Mouse (Mus musculus) lung, adult 2 months (tissue): ENCODE measurements around the gene Rpgrip1l. TPM values are rescaled to one million over a fixed set of nuclear protein-coding genes. Genes with fewer than 3 reads are reported as not detected.

ENCODE experiments used
- DNase-seq: peaks from one replicate; pipeline ENCODE4 v3.0.0; 2022
- H3K4me1 ChIP-seq: fragments of 200-500 bp; 2 replicates; pipeline ENCODE4 v1.6.1; 2011; ENCODE audit warnings: low read length; ENCODE audit not compliant: control insufficient read depth, insufficient read depth
- H3K4me3 ChIP-seq: fragments of 200-500 bp; replicated peaks from 2 replicates; pipeline ENCODE3; 2011; ENCODE audit warnings: low read depth, mild to moderate bottlenecking, control low read depth, low read length; ENCODE audit errors: extremely low read depth
- CTCF ChIP-seq: fragments of 200-500 bp; IDR thresholded peaks from 2 replicates; pipeline ENCODE4 v1.5.1; 2011; ENCODE audit warnings: mild to moderate bottlenecking, low read length, control low read depth; ENCODE audit not compliant: insufficient read depth
- POLR2A ChIP-seq: fragments of 200-500 bp; IDR thresholded peaks from 2 replicates; pipeline ENCODE4 v1.6.1; 2011; ENCODE audit warnings: low read depth, mild to moderate bottlenecking, control low read depth, low read length, borderline replicate concordance; ENCODE audit errors: extremely low read depth
- WGBS: fragments of 180-500 bp; shearing (Covaris S2); methylation state at CpG from one replicate; pipeline ENCODE4 v1.1.7; 2018; 5-methylcytosine and 5-hydroxymethylcytosine counted together
- polyA plus RNA-seq: library from polyadenylated mRNA; depleted of rRNA; stranded (reverse); fragments of >200 nt; gene quantifications from 2 replicates; pipeline ENCODE4 v1.2.3, GENCODE M21; 2012; rRNA removed

The Rpgrip1l gene
- polyA plus RNA-seq, 1 experiment: 3.6 TPM

GRCm38 (mm10) chr8:91194081-91194480, 119.0 kb downstream of the Rpgrip1l start:
- Histone ChIP-seq H3K4me3 (no peak overlapping the region), H3K4me1 (no peaks in the 10 kb centered on the region)
- DNase-seq: no peak
- TF ChIP-seq CTCF: no peak
- no peak for TF ChIP-seq POLR2A
- 81% methylated on average over 2 of the region's 2 CpGs for WGBS

- no peak for TF ChIP-seq POLR2A
- TF ChIP-seq CTCF: no peak
- 82% methylated on average over 5 of the region's 5 CpGs for WGBS
- no peak overlapping the region for H3K4me3 ChIP-seq
- DNase-seq: no peak
- H3K4me1 ChIP-seq: no peaks in the 10 kb centered on the region
Measured at GRCm38 (mm10) chr8:91192941-91193340, 120.1 kb downstream of the Rpgrip1l start.

- TF ChIP-seq CTCF (peak; percentile 81), POLR2A (no peak)
- 4% methylated on average over 17 of the region's 17 CpGs for WGBS
- H3K4me1 ChIP-seq: no peaks in the 10 kb centered on the region
- peak; percentile 38 for DNase-seq
- H3K4me3 ChIP-seq: no peak overlapping the region
Measured at GRCm38 (mm10) chr8:91190816-91191340, 122.2 kb downstream of the Rpgrip1l start.

DNA sequence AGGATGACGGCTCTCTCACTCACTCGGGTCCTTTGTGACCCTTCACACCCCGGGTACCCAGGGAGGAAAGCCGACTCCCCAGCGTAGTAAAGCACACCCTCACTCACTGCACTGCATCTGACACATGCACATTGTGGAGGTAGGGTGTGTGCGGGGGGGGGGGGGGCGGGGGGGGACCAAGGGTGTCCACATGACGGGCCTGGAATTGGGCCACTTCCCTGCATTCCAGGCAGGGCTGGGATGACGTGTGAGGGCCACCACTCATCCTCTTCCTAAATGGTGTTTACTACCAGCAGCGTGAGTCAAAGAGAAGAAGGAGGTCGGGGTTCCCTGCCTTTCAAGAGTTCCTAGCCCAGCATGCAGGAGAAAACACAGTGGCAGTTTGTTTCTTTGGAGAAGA, 124.9 kb downstream of the Rpgrip1l start:
- no peak overlapping the region for H3K4me3 ChIP-seq
- TF ChIP-seq CTCF: no peak
- TF ChIP-seq POLR2A: no peak
- WGBS: 44% methylated on average over 11 of the region's 11 CpGs
- no peaks in the 10 kb centered on the region for H3K4me1 ChIP-seq
- no peak for DNase-seq

DNA sequence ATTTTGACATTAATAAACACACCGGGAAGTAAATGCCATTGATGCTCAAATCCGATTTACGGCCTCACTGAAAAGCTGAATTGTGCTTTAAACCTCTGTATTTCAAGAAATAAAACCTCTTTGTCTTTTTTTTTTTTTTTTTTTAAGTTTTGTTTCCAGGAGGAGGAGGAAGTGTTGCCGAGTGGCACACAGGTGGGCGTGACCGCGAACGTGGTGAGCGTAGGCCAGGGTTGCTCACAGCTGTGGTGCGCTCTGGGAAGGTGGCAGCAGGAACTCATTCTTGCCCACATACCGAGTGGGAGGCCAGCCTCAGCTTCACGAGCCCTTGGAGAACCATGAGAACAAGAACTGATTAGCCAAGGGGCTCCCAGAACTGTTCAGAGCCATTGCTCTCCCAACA, 126.7 kb downstream of the Rpgrip1l start:
- H3K4me1 ChIP-seq: no peaks in the 10 kb centered on the region
- H3K4me3 ChIP-seq: no peak overlapping the region
- TF ChIP-seq CTCF (no peak), POLR2A (no peak)
- DNase-seq: no peak
- WGBS: 70% methylated on average over 12 of the region's 12 CpGs

DNA sequence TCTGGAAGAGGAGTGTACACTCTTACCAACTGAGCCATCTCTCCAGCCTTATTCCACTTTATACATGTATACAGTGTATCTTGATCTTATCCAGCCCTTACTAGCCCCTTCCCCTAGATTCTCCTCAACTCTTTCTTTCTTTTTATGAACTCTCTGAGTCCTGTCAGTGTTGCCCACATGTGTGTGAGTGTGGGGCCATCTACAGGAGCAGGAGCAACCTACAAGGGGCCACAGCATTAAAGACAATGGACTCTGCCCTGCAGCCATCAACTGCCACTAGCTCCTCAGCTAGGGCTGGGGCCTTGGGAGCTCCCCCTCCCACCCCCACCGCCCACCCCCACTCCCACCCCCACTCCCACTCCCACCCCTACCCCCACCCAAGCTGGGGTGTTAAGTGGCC, 135.4 kb downstream of the Rpgrip1l start:
- TF ChIP-seq POLR2A (no peak), CTCF (no peak)
- no peak overlapping the region for H3K4me3 ChIP-seq
- H3K4me1 ChIP-seq: no peaks in the 10 kb centered on the region
- WGBS: 33% methylated on average over 1 of the region's 1 CpGs
- DNase-seq: no peak

GRCm38 (mm10) chr8:91176176-91176575, 136.9 kb downstream of the Rpgrip1l start:
- DNase-seq: no peak
- WGBS: 69% methylated on average over 14 of the region's 14 CpGs
- no peaks in the 10 kb centered on the region for H3K4me1 ChIP-seq
- no peak for TF ChIP-seq POLR2A
- TF ChIP-seq CTCF: no peak
- H3K4me3 ChIP-seq: no peak overlapping the region

DNA sequence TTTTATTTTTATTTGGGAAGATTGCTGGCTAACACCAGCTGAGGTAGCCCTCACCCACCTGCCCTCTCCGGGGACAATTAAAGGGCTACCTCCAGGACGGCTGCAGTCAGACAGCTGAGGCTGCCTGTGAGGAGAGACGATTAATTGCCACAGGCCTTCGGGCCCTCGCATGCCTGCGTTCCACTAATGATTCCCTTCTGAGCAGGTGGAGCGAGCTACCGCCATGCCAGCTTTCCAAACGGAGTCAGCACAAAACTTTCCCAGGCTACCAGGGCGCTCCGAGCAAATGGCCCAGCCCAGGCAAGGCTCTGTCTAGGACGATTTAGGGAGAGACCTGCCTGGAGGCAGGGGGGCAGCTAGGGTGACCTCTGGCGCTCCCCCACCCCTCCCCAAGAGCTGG, 141.5 kb downstream of the Rpgrip1l start:
- 71% methylated on average over 13 of the region's 13 CpGs for WGBS
- no peak for TF ChIP-seq CTCF
- no peak for TF ChIP-seq POLR2A
- Histone ChIP-seq H3K4me3 (no peak overlapping the region), H3K4me1 (no peaks in the 10 kb centered on the region)
- no peak for DNase-seq

- WGBS: 63% methylated on average over 14 of the region's 14 CpGs
- no peak for DNase-seq
- no peak overlapping the region for H3K4me3 ChIP-seq
- no peak for TF ChIP-seq CTCF
- no peaks in the 10 kb centered on the region for H3K4me1 ChIP-seq
Measured at GRCm38 (mm10) chr8:91170914-91171313, 142.1 kb downstream of the Rpgrip1l start.

DNA sequence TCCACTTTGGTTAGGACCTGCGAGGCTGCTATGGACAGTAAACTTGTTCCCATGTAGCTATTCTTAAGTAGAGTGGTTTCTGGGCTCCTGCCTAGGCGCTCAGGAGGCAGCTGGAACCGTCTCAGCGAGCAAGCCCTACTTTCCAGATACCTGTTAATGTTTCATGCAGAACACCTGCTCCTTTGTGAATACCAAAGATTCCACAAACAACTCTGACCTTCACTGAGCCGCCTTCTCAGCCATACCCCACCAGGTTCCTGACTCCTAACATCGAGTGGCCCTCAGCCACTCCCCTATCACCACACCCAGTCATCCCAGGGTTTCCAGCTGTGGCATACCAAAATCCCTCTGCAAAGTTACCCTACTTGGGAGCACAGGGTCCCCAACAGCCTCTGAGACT, 142.9 kb downstream of the Rpgrip1l start:
- WGBS: 73% methylated on average over 6 of the region's 6 CpGs
- no peak for DNase-seq
- TF ChIP-seq POLR2A (no peak), CTCF (no peak)

More for the DNA sequence above, 142.9 kb downstream of the Rpgrip1l start:
- H3K4me3 ChIP-seq: no peak overlapping the region
- no peaks in the 10 kb centered on the region for H3K4me1 ChIP-seq

Other genes with a start within 250 kb of the Rpgrip1l start
- 18.6 and 24.2 TPM in 2 replicates for gene Rbl2, start 243.2 kb downstream of the Rpgrip1l start, polyA plus RNA-seq
- 29.0 and 41.9 TPM in 2 replicates for gene Aktip, start 113.3 kb downstream of the Rpgrip1l start, polyA plus RNA-seq
- 25.6 and 39.7 TPM in 2 replicates for gene Fto, start 263 bp upstream of the Rpgrip1l start, polyA plus RNA-seq